Mouse (Mus musculus) heart, adult 18-20 months (tissue): ENCODE results near the gene Rgcc. TPM values are rescaled to one million over a fixed set of nuclear protein-coding genes. Genes with fewer than 3 reads are reported as not detected.
A peak's percentile ranks its signal among the peaks of the same experiment; 100 is the strongest.

ENCODE experiments used
- DNase-seq, 2 experiments: peaks; one replicate each; pipeline ENCODE4 v3.0.0; 2021 to 2022; ENCODE audit warnings: mixed read lengths in 1 of 2
- long read RNA-seq, 2 experiments: library from polyadenylated mRNA; stranded (forward); transcript quantifications; one replicate each; pipeline ENCODE4 v2.0.0; 2021
- total RNA-seq, 2 experiments: library from RNA; stranded (reverse); gene quantifications; 2 replicates each; pipeline ENCODE4 v1.2.3; 2021

The Rgcc gene
- total RNA-seq, result 100 to 1,000 TPM; 112 to 122 TPM
- long read RNA-seq, experiment 1, transcript Rgcc-201 (5 exons, 918 nt), result major isoform, 113 of 122 reads
- long read RNA-seq, experiment 1, partial matches to known transcripts, result 7 of 122 reads
- long read RNA-seq, experiment 1, other reads (novel, unspliced or antisense), result 2 of 122 reads
- long read RNA-seq, experiment 2, transcript Rgcc-201 (5 exons, 918 nt), result major isoform, 215 of 241 reads
- long read RNA-seq, experiment 2, partial matches to known transcripts, result 24 of 241 reads
- long read RNA-seq, experiment 2, other reads (novel, unspliced or antisense), result 2 of 241 reads

DNA sequence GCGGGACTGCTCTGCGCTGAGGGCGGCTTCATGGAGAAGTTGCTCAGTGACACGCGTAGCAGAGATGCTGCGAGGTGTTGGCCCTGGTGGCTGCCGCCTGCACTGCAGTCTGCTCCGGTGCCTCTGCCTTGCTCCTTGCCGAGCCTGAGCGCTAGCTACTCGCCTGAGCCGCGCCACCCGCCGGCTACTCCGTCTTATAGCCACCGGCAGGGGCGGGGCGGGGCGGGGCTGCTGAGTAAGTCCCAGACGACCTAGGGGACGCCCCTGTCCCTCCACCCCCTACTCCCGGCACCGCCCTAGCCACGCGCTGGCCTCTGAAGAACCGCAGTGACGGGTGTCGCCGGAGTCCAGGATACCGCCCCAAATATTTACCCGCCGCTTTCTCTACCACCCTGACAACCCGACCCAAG lies at the start of gene Rgcc:
Gene Rgcc (minus strand): TSS at position 180 of the 410 bp plus-strand sequence.
- DNase-seq, result peak; percentile 92 to 96

- DNase-seq, result no peak
Measured at GRCm38 (mm10) chr14:79346384-79346783, 44.9 kb upstream of the Rgcc start.

DNA sequence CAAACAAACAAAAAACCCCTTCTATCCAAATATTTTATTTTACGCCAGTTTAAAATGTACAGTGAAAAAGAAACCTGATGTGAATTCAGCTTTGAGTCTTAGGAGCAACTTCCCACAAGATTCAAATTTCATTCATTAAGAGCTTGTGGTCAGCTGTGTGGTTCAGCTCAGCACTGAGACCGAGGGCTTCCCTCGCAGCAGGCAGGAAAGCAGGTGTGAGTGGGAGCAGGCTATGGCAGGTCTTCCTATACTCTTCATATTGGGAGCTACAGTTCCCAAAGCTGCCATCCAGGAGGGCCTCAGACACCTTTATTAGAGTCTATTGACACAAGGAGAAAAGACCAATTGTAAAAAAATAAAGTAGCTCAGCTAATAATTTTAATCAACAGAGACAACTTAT lies 34.2 kb upstream of the Rgcc start:
- DNase-seq, result no peak

DNA sequence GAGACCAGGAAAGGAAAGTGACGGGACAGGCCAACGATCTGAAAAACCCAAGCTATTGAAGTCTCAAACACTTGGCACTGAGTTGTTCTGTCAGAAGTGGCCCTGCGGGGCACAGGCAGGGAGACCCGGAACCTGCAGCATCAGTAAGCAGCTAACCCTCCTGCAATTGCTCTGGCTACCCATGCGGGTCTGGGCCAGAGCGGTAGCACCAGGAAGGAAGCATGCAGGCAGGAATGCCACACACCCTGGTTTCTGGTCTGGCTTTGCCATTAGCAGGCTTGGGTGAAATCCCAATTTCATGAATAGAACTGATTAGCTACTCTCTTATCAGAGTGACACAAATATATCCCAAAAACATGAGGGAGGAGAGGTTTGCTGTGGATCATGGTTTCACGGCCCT lies 30.5 kb upstream of the Rgcc start:
- DNase-seq, result peak; percentile 45 to 59

DNA sequence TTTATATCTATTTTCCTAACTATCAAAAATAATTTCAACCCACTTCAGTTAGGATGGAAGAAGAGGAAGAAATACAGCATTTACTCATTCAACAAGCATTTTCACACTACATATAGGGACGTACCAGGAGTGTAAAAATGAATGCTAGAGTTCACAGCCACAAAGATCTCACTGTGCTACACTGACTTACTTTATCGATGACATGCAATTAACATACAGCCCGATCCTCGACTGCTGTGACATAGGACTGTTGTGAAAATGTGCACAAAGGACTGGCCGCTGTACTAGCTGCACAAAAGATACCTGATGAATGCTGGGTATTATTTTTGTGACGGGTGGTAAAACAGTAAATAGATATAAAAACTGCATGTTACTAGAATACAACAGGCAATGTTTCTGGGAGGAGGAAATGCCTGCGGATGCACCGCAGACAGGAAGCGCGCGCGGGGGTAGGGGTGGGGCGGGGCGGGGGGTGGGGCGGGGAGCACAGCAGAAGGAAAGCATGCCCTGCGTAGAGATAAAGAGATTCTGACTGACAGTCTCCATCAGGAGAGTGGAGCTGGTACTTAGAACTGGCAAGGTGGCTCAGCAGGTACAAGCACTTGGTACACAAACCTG lies 29.6 kb upstream of the Rgcc start:
- DNase-seq, result no peak

GRCm38 (mm10) chr14:79327033-79327432 lies 25.6 kb upstream of the Rgcc start:
- DNase-seq, result peak; percentile 24 to 68

DNA sequence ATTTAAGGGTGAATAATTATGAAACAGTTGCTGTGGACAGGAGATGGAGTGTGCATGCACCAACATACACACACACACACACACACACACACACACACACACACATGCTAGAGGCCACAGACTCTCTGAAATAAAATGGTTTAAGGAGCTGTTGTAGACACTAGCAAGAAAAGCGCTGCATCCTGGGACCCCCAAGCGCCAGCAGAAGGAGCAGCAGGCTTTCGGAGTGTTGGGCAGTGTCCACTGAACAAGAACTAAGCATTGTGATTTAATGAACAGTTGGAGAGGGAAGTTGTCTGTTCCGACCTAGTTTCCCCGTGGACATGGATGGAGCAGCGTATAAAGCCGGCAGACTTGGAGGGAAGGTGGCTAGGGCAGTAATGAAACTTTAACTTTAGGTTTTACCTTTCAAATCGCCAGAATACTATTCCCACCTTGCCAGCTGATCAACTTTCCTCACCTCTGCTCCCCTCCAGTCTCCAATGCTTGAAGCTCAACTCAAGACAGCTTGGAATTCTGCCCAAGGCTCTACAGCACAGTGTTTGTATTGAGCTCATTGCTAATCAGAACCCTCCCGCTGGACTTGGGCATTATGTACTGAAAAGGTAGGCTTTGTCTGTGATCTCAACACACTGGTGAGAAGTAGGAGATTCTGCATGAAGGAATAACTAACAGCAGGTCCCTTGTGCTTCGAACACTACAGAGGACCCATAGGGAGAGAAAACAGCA lies 22.8 kb upstream of the Rgcc start:
- DNase-seq, result no peak

GRCm38 (mm10) chr14:79321881-79322280 lies 20.4 kb upstream of the Rgcc start:
- DNase-seq, result no peak

DNA sequence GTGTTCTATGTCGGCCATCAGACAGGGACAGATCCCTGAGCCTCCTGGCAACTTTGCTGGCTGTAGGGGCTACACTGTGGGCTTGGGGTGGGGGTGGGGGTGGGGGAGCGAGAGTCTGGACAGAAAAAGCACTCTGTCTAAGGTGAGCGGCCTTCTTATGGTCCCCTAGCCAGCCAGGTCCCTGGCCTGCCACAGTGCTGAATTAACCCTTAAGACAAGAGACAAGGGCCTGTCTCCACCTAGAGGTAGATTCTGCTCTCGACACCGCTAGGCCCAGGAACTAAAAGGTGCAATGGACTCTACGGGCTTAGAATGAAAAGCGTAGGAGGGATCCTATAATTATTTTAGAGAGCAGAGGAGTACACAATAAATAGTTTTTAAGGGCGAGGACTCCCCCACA lies 19.7 kb upstream of the Rgcc start:
- DNase-seq, result peak; percentile 28 to 33

DNA sequence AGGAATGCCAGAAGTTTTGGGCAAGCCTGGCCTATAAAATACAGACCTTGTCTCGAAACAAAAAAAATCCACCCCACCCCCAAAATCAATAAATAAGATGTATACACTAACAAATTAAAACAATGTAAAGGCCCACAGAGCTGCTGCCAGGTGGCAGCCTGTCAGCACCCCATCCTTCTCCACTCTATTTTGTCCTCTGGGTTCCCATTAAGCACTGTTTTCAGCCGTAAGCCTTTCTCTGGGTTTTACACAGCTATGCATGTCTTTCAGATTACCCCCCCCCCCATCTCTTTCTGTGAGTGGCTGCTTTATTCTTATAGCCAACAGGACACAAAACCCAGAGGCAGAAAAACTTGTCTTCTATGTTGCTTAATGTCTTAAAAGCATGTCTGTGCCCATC lies 16.2 kb upstream of the Rgcc start:
- DNase-seq, result no peak

DNA sequence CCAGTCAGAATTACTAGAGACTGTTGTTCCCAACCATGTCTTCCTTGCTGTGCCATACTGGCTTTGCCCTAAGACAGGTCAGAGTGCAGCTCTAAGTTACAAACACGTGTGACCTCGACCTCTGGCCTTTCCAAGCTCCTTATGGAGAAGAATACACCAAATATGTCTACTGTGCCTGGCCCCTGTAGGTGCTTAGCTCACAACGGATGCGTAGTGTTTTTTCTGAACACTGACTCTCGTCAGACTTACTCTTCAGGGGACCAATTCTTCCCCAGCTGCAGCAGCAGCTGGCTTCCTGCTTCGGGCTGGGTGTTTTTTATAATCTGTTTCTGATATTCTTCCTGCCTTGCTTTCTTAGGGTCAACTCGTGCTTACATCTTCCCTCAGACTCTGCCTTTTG lies 14.4 kb upstream of the Rgcc start:
- DNase-seq, result no peak

- DNase-seq, result no peak
Measured at GRCm38 (mm10) chr14:79314245-79315010, 13.0 kb upstream of the Rgcc start.

GRCm38 (mm10) chr14:79313439-79314175 lies 12.2 kb upstream of the Rgcc start:
- DNase-seq, result peak in 1 of 2 experiments; percentile 65

DNA sequence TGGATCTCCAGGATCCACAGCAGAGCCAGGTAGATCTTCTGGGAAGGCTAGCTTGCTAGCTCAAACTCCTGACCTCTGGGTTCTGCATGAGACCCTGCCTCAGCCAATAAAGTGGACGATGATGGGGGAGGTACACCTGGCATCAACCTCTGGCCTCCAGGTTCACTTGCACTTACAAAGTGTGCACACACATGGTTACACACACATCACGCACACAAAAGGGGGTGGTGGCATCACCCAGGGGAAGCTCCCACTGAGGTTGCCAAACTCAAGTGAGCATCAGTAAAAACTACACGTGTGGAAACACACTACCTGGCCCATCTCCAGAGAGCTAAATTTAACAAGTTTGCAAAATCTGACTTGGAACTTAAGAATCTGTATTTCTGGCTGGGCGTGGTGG lies 11.3 kb upstream of the Rgcc start:
- DNase-seq, result no peak

DNA sequence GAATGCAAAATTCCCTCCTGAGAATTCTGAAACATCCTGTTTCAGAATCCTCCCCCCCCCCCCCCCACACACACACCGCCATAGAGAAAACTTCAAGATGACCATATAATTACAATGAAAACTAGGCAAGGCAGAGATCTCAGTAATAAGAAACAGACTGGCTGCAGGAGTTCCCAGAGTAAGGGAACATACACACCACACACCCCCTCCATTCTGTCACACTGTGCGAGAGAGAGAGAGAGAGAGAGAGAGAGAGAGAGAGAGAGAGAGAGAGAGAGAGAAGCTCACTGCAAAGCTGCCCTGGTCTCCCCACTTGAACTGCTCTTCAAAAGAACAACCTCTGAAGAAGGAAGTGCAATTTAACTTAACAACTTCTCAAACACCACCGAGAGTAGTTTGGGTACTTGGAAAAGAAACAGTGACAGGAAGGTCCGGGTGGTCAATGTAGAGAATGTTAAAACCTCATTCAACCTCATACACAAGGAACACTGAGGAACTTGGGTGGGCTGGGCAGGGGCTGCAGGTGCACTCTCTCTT lies 10.5 kb upstream of the Rgcc start:
- DNase-seq, result no peak

DNA sequence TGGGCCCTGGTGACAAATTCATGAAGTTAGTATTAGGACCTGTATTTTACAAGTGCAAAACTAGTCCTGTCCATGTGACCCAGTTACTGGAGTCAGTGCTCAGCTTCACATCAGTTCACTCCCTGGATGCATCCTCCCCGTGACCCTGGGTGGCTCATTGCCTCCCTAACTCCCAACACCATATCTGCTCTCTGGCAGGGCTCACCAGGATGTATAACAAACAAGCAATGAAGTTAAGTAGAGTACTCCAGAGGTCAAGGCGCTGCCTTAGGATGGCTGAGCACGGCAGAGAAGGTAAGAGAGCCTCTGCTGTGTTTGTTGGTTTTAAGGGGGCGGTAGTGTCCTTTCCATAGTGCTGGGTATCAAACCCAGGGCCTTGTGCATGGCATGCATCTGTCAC lies 7.7 kb upstream of the Rgcc start:
- no peak for DNase-seq

DNA sequence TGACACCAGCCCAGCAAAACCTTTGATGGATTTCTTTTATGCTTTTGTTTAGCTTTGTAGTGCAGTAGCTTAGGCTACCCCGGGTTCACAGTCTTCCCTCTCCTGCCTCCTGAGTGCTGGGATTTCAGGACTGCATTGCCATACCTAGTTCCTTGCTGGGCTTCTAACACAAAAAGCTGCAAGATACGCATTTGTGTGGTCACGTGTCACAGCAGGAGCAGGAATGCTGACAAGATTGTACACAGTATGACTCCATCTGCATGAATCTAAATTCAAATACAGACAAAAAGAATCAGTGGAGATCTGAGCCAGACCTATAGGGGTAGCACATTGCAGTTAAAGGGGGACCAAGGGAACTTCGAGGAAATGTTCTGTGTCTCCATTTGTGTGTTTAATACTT lies 6.9 kb upstream of the Rgcc start:
- no peak for DNase-seq

GRCm38 (mm10) chr14:79307908-79308307 lies 6.5 kb upstream of the Rgcc start:
- no peak for DNase-seq

DNA sequence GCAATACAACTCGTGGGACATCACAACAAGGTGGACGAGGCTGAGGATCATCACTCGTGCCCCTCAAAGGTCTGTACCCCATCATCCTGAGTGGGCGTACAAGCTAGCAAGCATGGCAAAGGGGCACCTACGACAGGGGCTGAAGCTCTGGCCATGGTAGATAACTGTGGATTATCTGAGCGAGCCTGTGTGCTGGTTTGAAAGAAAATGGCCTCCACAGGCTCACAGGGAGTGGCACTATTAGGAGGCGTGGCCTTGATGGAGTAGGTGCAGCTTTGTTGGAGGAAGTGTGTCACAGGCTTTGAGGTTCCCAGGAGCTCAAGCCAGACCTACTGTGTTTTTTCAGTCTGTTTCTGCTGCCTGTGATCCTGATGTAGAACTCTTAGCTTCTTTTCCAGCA lies 5.7 kb upstream of the Rgcc start:
- no peak for DNase-seq

GRCm38 (mm10) chr14:79304873-79305464 lies 3.5 kb upstream of the Rgcc start:
- DNase-seq, result no peak

GRCm38 (mm10) chr14:79303150-79303549 lies 1.7 kb upstream of the Rgcc start:
- no peak for DNase-seq
